Comparison of ENCODE assay signal across 8 mouse cellular contexts in the genomic region with DNA sequence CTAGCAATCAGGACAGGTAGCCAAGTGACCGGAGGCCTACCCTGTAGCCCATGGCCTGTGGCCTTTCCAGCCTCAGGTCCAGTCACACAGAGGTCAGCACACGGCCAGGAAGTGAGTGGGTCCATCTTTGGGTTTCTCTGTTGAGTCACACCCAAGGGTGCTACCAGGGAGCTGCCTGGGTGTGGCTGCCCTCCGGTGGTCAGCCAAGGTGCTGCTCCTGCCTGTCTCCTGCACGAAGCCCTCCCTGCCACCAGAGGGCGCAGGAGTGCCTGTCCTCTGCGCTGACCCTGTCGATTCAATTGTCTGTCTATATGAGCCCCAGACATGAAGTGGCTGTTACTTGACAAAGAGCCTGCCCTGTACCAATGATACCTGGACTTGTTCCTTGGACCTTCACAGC.
A peak's percentile ranks its signal among the peaks of the same experiment; 100 is the strongest.
DNase-seq lines count a peak whose midpoint lies in the region; ATAC-seq and TF ChIP-seq lines count a peak whose summit lies in the region.

No protein-coding gene starts in this region.

- H3K9ac ChIP-seq in heart, postnatal 0 days (replicated peaks; ENCODE audit: low read depth, low read length): no peak overlapping the region

- 16% methylated on average over 7 of the region's 7 CpGs for WGBS in heart, postnatal 0 days

- TF ChIP-seq EP300 in heart, postnatal 0 days (IDR thresholded peaks at IDR 0.05; ENCODE audit: low read depth): no peak

- no peak overlapping the region for H3K27ac ChIP-seq in bone marrow macrophage, adult 2 months (ENCODE audit: insufficient read depth, low read depth, low read length)
- no peak overlapping the region for H3K27ac ChIP-seq in heart, postnatal 0 days (ENCODE audit: low read depth)

- H3K9me3 ChIP-seq in G1E (replicated peaks): no peaks in the 10 kb centered on the region
- no peaks in the 10 kb centered on the region for H3K9me3 ChIP-seq in erythroblast, embryonic 14.5 days (ENCODE audit: control insufficient read depth, low read length)
- H3K9me3 ChIP-seq in heart, postnatal 0 days (replicated peaks; ENCODE audit: control insufficient read depth, low read length): no peaks in the 10 kb centered on the region

- peak; percentile 56 for DNase-seq in G1E (ENCODE audit: low spot score)
- DNase-seq in heart, postnatal 0 days (ENCODE audit: low spot score): peak; percentile 77
- DNase-seq in layer of hippocampus, postnatal 10 days (ENCODE audit: low spot score in 2 of 2): peak; percentile 77 to 78
- DNase-seq in lung, postnatal 25 days (ENCODE audit: low spot score): peak; percentile 76
- peak; percentile 66 to 72 for DNase-seq in right cerebral cortex, adult 2 months (ENCODE audit: low spot score in 2 of 2)
- DNase-seq in urinary bladder, postnatal 14 days (ENCODE audit: low spot score): peak; percentile 81

- no peaks in the 10 kb centered on the region for H3K36me3 ChIP-seq in G1E (replicated peaks)
- H3K36me3 ChIP-seq in erythroblast, embryonic 14.5 days (ENCODE audit: control insufficient read depth): no peaks in the 10 kb centered on the region
- no peaks in the 10 kb centered on the region for H3K36me3 ChIP-seq in heart, postnatal 0 days (replicated peaks; ENCODE audit: control insufficient read depth, insufficient read depth, low read length)

- ATAC-seq in G1E (ENCODE audit: extremely low read depth, insufficient number of reproducible peaks, low FRiP score, poor library complexity, severe bottlenecking): peak; percentile 43; the same call in 1 of the 2 replicates
- peak; percentile 60 for ATAC-seq in heart, postnatal 0 days (ENCODE audit: insufficient read depth, low read depth)

- no peaks in the 10 kb centered on the region for H3K4me1 ChIP-seq in G1E (ENCODE audit: insufficient read depth, low read depth, low read length)
- peaks cover 29% of the 10 kb centered on the region for H3K4me1 ChIP-seq in bone marrow macrophage, adult 2 months (ENCODE audit: control insufficient read depth, insufficient read depth, low read length)
- peaks cover 28% of the 10 kb centered on the region for H3K4me1 ChIP-seq in erythroblast, embryonic 14.5 days (ENCODE audit: control insufficient read depth)
- peaks cover 14% of the 10 kb centered on the region for H3K4me1 ChIP-seq in heart, postnatal 0 days (ENCODE audit: control insufficient read depth, insufficient read depth)

- H3K4me3 ChIP-seq in G1E (ENCODE audit: low read depth, low read length): no peak overlapping the region
- H3K4me3 ChIP-seq in bone marrow macrophage, adult 2 months (ENCODE audit: insufficient read depth, low read length): no peak overlapping the region
- H3K4me3 ChIP-seq in erythroblast, embryonic 14.5 days (replicated peaks): peak overlapping the region; percentile 21
- H3K4me3 ChIP-seq in heart, postnatal 0 days (ENCODE audit: low read depth, low read length): no peak overlapping the region

- TF ChIP-seq CTCF in G1E (IDR thresholded peaks at IDR 0.05; ENCODE audit: low read depth, low read length): peak; percentile 99
- peak; percentile 98 for TF ChIP-seq CTCF in bone marrow macrophage, adult 2 months (IDR thresholded peaks at IDR 0.05; ENCODE audit: low read depth, low read length)
- TF ChIP-seq CTCF in heart, postnatal 0 days (IDR thresholded peaks at IDR 0.05; ENCODE audit: low read depth): peak; percentile 100

- no peak for TF ChIP-seq POLR2A in bone marrow macrophage, adult 2 months (IDR thresholded peaks at IDR 0.05; ENCODE audit: borderline replicate concordance, low read depth, low read length)

- H3K4me2 ChIP-seq in heart, postnatal 0 days (ENCODE audit: low read depth, low read length): no peak overlapping the region

- peaks cover 46% of the 10 kb centered on the region for H3K27me3 ChIP-seq in G1E (ENCODE audit: insufficient read depth, low read length)
- peaks cover 6% of the 10 kb centered on the region for H3K27me3 ChIP-seq in erythroblast, embryonic 14.5 days (ENCODE audit: control insufficient read depth)
- no peaks in the 10 kb centered on the region for H3K27me3 ChIP-seq in heart, postnatal 0 days (ENCODE audit: control insufficient read depth, insufficient read depth, low read length)
